Mouse (Mus musculus): Measurements from ENCODE around the gene Cdiptos. TPM values are rescaled to one million over a fixed set of nuclear protein-coding genes. Genes with fewer than 3 reads are reported as not detected.

Cdiptos gene
- polyA plus RNA-seq, 1 experiment: 2.0 TPM

DNA sequence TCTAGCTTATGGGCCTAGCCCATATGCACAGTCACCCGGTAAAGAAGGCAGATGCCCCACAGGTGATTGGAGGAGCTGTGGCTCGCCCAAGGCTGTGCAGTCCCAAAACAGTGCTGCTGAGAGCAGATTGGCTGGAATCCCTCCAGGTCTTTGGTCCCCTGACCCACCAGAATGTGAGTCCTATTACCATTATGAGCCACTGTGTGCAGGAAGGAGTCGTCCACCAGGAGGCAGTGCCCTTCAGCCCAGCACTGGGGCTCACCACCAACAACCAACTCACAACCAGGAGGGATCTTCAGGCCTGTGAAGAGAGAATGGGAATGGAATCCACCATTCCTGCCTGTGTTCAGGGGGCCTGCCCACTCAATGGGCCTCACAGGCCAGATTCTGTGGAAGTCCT, 29.4 kb downstream of the Cdiptos start:
- TF ChIP-seq POLR2A (IDR thresholded peaks at IDR 0.05; ENCODE audit: extremely low read depth, insufficient read depth, low read length) (no peak), CTCF (IDR thresholded peaks at IDR 0.05; ENCODE audit: extremely low read depth, insufficient read depth, low read length) (peak; percentile 52)
- H3K27ac ChIP-seq (ENCODE audit: insufficient read depth, low read length): no peak overlapping the region
- no peaks in the 10 kb centered on the region for H3K4me1 ChIP-seq (ENCODE audit: control insufficient read depth, insufficient read depth, low read length)
- H3K4me3 ChIP-seq (ENCODE audit: insufficient read depth, low read length): no peak overlapping the region

DNA sequence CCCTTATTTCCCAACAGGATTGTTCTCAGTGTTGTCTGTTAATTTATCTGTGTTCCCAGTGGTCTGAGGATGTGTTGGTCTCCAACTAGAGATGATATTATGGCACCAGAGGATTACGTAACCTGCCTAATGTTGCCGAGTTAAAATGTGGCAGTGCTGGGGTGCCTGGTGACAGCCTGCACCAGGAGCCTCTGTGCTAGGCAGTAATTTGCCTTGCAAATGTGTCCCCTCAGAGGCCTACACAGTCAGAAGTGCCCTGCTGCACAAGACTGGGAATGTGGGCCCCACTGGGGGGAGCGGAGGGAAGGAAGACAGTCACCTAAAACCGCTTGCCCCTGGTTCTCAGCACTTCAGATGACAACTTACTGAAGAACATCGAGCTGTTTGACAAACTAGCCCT, 34.1 kb downstream of the Cdiptos start:
- peak overlapping the region; percentile 19; the same call in 1 of the 2 replicates for H3K4me3 ChIP-seq (ENCODE audit: insufficient read depth, low read length)
- TF ChIP-seq POLR2A (IDR thresholded peaks at IDR 0.05; ENCODE audit: extremely low read depth, insufficient read depth, low read length) (no peak), CTCF (IDR thresholded peaks at IDR 0.05; ENCODE audit: extremely low read depth, insufficient read depth, low read length) (no peak)
- H3K27ac ChIP-seq (ENCODE audit: insufficient read depth, low read length): peak overlapping the region; percentile 80
- no peaks in the 10 kb centered on the region for H3K4me1 ChIP-seq (ENCODE audit: control insufficient read depth, insufficient read depth, low read length)

DNA sequence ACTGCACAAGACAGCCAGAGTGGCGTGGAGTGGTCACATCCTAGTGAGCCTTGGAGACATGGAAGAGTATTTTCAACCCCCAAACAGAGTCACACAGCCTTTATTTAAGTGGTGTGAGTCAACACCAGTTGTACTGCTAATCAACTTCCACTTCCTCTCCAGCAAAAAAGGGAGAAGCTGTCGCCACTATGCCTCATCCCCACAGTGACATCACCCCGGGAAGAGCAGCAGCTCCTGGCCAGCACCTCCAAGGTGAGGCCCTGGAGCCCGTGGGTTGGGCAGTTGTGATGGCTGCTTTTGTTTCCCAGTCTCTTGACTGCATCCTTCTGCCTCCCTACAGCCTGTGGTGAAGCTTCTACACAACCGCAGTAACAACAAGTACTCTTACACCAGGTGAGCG, 34.7 kb downstream of the Cdiptos start:
- TF ChIP-seq POLR2A (IDR thresholded peaks at IDR 0.05; ENCODE audit: extremely low read depth, insufficient read depth, low read length): no peak
- no peak for TF ChIP-seq CTCF (IDR thresholded peaks at IDR 0.05; ENCODE audit: extremely low read depth, insufficient read depth, low read length)
- no peak overlapping the region for H3K4me3 ChIP-seq (ENCODE audit: insufficient read depth, low read length)
- H3K27ac ChIP-seq (ENCODE audit: insufficient read depth, low read length): peak overlapping the region; percentile 27
- no peaks in the 10 kb centered on the region for H3K4me1 ChIP-seq (ENCODE audit: control insufficient read depth, insufficient read depth, low read length)

DNA sequence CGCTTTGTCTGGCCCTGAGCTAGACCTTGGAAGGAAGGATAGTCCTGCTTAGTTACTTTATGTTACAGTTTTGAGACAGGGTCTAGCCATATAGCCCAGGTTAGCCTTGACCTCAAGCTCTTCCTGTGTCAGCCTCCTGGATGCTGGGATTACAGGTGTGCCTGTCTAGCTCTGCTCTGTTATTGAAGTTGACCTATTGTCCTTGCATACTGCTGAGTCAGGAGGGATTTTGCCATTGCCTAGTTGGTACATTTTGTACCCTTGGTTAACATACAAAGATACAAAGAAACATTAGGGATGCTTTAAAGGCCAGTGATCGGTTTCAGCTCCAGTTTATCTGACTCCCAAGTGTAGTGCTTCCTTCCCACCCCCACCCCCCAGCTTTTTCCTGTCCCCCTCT, 43.2 kb downstream of the Cdiptos start:
- TF ChIP-seq POLR2A (IDR thresholded peaks at IDR 0.05; ENCODE audit: extremely low read depth, insufficient read depth, low read length) (no peak), CTCF (IDR thresholded peaks at IDR 0.05; ENCODE audit: extremely low read depth, insufficient read depth, low read length) (no peak)
- Histone ChIP-seq H3K4me1 (ENCODE audit: control insufficient read depth, insufficient read depth, low read length) (0 out of 2 replicates have a peak, but pooled peaks cover 1% of the 10 kb centered on the region), H3K4me3 (ENCODE audit: insufficient read depth, low read length) (no peak overlapping the region), H3K27ac (ENCODE audit: insufficient read depth, low read length) (no peak overlapping the region)

DNA sequence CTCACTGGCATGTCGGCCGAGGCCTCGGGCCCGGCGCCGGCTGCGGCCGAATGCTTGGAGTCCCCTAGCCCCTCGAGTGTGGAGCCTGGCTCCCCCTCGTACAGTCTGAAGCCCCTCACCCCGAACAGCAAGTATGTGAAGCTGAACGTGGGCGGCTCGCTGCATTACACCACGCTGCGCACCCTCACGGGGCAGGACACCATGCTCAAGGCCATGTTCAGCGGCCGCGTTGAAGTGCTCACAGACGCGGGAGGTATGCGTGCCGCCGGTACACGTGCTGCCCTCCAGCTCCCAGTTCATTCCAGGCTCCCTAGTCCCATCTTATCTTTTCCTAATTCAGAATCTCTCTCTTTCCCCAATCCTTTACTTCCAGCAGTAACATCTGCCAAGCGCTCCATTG, 46.9 kb downstream of the Cdiptos start:
- Histone ChIP-seq H3K27ac (ENCODE audit: insufficient read depth, low read length) (peak overlapping the region; percentile 48), H3K4me1 (ENCODE audit: control insufficient read depth, insufficient read depth, low read length) (0 out of 2 replicates have a peak, but pooled peaks cover 1% of the 10 kb centered on the region), H3K4me3 (ENCODE audit: insufficient read depth, low read length) (peak overlapping the region; percentile 93)
- no peak for TF ChIP-seq CTCF (IDR thresholded peaks at IDR 0.05; ENCODE audit: extremely low read depth, insufficient read depth, low read length)
- TF ChIP-seq POLR2A (IDR thresholded peaks at IDR 0.05; ENCODE audit: extremely low read depth, insufficient read depth, low read length): no peak

DNA sequence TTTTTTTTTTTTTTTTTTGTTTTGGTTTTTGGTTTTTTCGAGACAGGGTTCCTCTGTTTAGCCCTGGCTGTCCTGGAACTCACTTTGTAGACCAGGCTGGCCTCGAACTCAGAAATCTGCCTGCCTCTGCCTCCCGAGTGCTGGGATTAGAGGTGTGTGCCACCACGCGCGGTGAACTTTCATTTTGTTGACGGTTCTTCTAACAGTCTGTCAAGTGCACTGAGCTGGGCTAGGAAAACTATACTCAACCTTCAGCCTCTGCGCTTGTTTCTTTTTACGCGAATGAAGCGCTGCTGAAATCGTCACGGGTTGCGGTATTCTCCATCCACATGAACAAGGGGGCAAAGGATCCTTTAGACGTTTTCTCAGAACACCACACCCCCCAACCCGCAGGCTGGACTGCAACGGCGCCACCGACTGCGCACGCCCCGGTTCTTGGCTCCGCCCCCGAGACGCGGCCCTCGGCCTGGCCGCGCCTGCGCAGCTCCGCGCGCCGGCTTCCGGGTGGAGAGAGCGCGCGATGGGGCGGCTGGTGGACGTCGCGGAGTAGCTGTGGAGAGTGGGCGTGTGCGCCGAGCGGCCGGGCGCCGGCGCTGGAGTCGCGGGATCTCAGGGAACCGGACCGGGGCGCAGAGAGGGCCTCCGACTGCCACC, 47.4 kb downstream of the Cdiptos start, which contains the start of gene Kctd13:
TSS of gene Kctd13 (plus strand) at position 496 of the 654 bp plus-strand sequence.
- peak; percentile 62; the same call in 1 of the 2 replicates for TF ChIP-seq POLR2A (IDR thresholded peaks at IDR 0.05; ENCODE audit: extremely low read depth, insufficient read depth, low read length)
- no peak for TF ChIP-seq CTCF (IDR thresholded peaks at IDR 0.05; ENCODE audit: extremely low read depth, insufficient read depth, low read length)
- H3K27ac ChIP-seq (ENCODE audit: insufficient read depth, low read length): peak within 1 kb of the TSS; percentile 48
- H3K4me3 ChIP-seq (ENCODE audit: insufficient read depth, low read length): peak within 1 kb of the TSS; percentile 93
- 0 out of 2 replicates have a peak, but pooled peaks cover 1% of the 10 kb centered on the region for H3K4me1 ChIP-seq (ENCODE audit: control insufficient read depth, insufficient read depth, low read length)

DNA sequence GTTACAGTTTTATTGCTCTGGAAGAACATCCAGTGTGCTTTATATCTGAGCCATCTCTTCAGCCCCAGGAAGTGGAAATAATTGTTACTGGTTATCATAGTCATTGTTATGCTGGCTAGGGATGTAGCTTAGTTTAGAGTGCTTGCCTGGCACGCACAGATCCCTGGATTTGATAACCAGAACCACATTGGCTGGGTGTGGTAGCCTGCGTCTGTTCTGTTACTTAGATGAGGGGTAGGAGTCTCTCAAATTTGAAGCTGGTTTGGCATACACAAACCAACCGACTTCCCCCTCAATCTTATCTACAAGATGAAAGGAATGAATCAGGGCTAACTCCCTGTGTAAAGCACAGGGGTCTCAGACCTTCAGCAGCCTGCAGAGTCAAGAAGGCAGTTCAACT, 49.6 kb downstream of the Cdiptos start:
- no peak for TF ChIP-seq CTCF (IDR thresholded peaks at IDR 0.05; ENCODE audit: extremely low read depth, insufficient read depth, low read length)
- TF ChIP-seq POLR2A (IDR thresholded peaks at IDR 0.05; ENCODE audit: extremely low read depth, insufficient read depth, low read length): no peak
- Histone ChIP-seq H3K27ac (ENCODE audit: insufficient read depth, low read length) (no peak overlapping the region), H3K4me3 (ENCODE audit: insufficient read depth, low read length) (no peak overlapping the region), H3K4me1 (ENCODE audit: control insufficient read depth, insufficient read depth, low read length) (0 out of 2 replicates have a peak, but pooled peaks cover 1% of the 10 kb centered on the region)

DNA sequence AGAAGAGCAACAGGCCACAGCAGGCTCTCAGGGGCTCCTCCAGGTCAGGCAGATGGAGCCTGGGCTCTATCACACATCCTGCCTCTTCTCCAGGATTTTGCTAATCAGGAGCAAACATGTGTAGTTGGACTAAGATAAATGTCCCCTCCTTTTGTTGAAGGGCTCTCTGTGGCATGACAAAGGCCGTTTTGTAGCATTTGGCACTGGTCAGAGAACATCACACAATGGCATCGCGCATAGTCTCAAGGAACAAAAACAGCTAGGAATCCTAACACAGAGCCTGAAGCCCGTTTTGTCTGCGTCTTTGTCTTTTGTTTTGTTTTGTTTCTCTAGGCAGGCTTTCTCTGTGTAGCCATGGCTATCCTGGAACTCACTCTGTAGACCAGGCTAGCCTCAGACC, 51.9 kb downstream of the Cdiptos start:
- H3K4me1 ChIP-seq (ENCODE audit: control insufficient read depth, insufficient read depth, low read length): no peaks in the 10 kb centered on the region
- H3K4me3 ChIP-seq (ENCODE audit: insufficient read depth, low read length): no peak overlapping the region
- H3K27ac ChIP-seq (ENCODE audit: insufficient read depth, low read length): peak overlapping the region; percentile 63; the same call in 1 of the 2 replicates
- TF ChIP-seq POLR2A (IDR thresholded peaks at IDR 0.05; ENCODE audit: extremely low read depth, insufficient read depth, low read length) (no peak), CTCF (IDR thresholded peaks at IDR 0.05; ENCODE audit: extremely low read depth, insufficient read depth, low read length) (no peak)

DNA sequence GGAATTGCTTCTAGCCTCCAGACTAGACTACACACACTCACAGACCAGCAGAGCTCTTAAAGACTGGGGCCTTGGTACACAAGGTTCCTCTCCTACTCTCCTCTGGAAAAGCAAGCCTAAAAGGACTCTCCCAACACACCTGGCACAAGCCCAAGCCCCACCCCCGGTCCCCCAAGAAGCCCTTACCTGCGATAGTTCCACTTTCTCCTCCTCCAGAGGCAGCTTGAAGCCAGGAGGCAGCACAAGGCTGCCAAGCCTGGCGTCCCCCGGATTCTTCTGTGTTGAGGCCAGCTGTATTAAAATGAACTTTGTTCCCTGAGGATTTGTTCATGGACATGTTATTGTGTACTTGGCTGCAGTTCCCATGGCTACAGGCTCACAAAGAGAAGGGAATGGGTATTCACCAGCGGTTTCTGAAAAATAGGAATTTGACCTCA, 53.3 kb downstream of the Cdiptos start, which contains the start of gene Tmem219:
TSS of gene Tmem219 (minus strand) at position 294 of the 437 bp plus-strand sequence.
- Histone ChIP-seq H3K4me1 (ENCODE audit: control insufficient read depth, insufficient read depth, low read length) (no peaks in the 10 kb centered on the region), H3K4me3 (ENCODE audit: insufficient read depth, low read length) (no peak within 1 kb of the TSS), H3K27ac (ENCODE audit: insufficient read depth, low read length) (peak within 1 kb of the TSS; percentile 63)
- TF ChIP-seq CTCF (IDR thresholded peaks at IDR 0.05; ENCODE audit: extremely low read depth, insufficient read depth, low read length): no peak
- TF ChIP-seq POLR2A (IDR thresholded peaks at IDR 0.05; ENCODE audit: extremely low read depth, insufficient read depth, low read length): no peak

Other genes starting within 250 kb of the Cdiptos start
- 246 and 283 TPM in 2 replicates for gene Mapk3, start 216.5 kb downstream of the Cdiptos start, polyA plus RNA-seq (2012; rRNA removed)
- 2.5 and 3.1 TPM in 2 replicates for gene Gdpd3, start 209.8 kb downstream of the Cdiptos start, polyA plus RNA-seq (2012; rRNA removed)
- 539 and 545 TPM in 2 replicates for gene Ypel3, start 199.1 kb downstream of the Cdiptos start, polyA plus RNA-seq (2012; rRNA removed)
- 1.4 and 1.6 TPM in 2 replicates for gene Tbx6, start 194.6 kb downstream of the Cdiptos start, polyA plus RNA-seq (2012; rRNA removed)
- gene Ppp4c, start 183.6 kb downstream of the Cdiptos start, polyA plus RNA-seq (2012; rRNA removed): 75.4 and 77.7 TPM in 2 replicates
- 108 and 124 TPM in 2 replicates for gene Fam57b, start 178.4 kb downstream of the Cdiptos start, polyA plus RNA-seq (2012; rRNA removed)
- 0.67 TPM in 1 of 2 replicates, not detected in the other for gene 4930451I11Rik, start 144.5 kb downstream of the Cdiptos start, polyA plus RNA-seq (2012; rRNA removed)
- 45.9 and 52.6 TPM in 2 replicates for gene Doc2a, start 128.7 kb downstream of the Cdiptos start, polyA plus RNA-seq (2012; rRNA removed)
- gene Hirip3, start 114.1 kb downstream of the Cdiptos start, polyA plus RNA-seq (2012; rRNA removed): 58.5 and 69.2 TPM in 2 replicates
- 55.6 and 59.3 TPM in 2 replicates for gene Ino80e, start 113.7 kb downstream of the Cdiptos start, polyA plus RNA-seq (2012; rRNA removed)
- 103 and 104 TPM in 2 replicates for gene Taok2, start 91.4 kb downstream of the Cdiptos start, polyA plus RNA-seq (2012; rRNA removed)
- gene Tmem219, start 53.2 kb downstream of the Cdiptos start, polyA plus RNA-seq (2012; rRNA removed): 31.9 and 35.9 TPM in 2 replicates
- 188 and 198 TPM in 2 replicates for gene Kctd13, start 47.2 kb downstream of the Cdiptos start, polyA plus RNA-seq (2012; rRNA removed)
- gene Asphd1, start 26.5 kb downstream of the Cdiptos start, polyA plus RNA-seq (2012; rRNA removed): 55.7 and 63.8 TPM in 2 replicates
- 236 and 261 TPM in 2 replicates for gene Sez6l2, start 25.5 kb downstream of the Cdiptos start, polyA plus RNA-seq (2012; rRNA removed)
- 252 and 253 TPM in 2 replicates for gene Cdipt, start 184 bp downstream of the Cdiptos start, polyA plus RNA-seq (2012; rRNA removed)
- 8.0 and 8.2 TPM in 2 replicates for gene Mvp, start 38.5 kb upstream of the Cdiptos start, polyA plus RNA-seq (2012; rRNA removed)
- 1.8 and 2.2 TPM in 2 replicates for gene Pagr1b, start 40.4 kb upstream of the Cdiptos start, polyA plus RNA-seq (2012; rRNA removed)
- 41.1 and 50.4 TPM in 2 replicates for gene Pagr1a, start 41.3 kb upstream of the Cdiptos start, polyA plus RNA-seq (2012; rRNA removed)
- gene Gm42742, start 45.0 kb upstream of the Cdiptos start, polyA plus RNA-seq (2012; rRNA removed): 97.1 and 109 TPM in 2 replicates
- gene Prrt2, start 45.1 kb upstream of the Cdiptos start, polyA plus RNA-seq (2012; rRNA removed): 371 and 405 TPM in 2 replicates
- gene Maz, start 50.9 kb upstream of the Cdiptos start, polyA plus RNA-seq (2012; rRNA removed): 157 and 173 TPM in 2 replicates
- gene Kif22, start 66.4 kb upstream of the Cdiptos start, polyA plus RNA-seq (2012; rRNA removed): 8.6 and 10.1 TPM in 2 replicates
- 0.31 TPM in 1 of 2 replicates, not detected in the other for gene Zg16, start 111.2 kb upstream of the Cdiptos start, polyA plus RNA-seq (2012; rRNA removed)
- 2.6 and 2.8 TPM in 2 replicates for gene AI467606, start 115.3 kb upstream of the Cdiptos start, polyA plus RNA-seq (2012; rRNA removed)
- gene Qprt, start 146.1 kb upstream of the Cdiptos start, polyA plus RNA-seq (2012; rRNA removed): 0.74 and 0.77 TPM in 2 replicates
- gene Spn, start 161.7 kb upstream of the Cdiptos start, polyA plus RNA-seq (2012; rRNA removed): 0.15 and 0.19 TPM in 2 replicates
- 85.0 and 99.3 TPM in 2 replicates for gene Cd2bp2, start 220.0 kb upstream of the Cdiptos start, polyA plus RNA-seq (2012; rRNA removed)
- gene Tbc1d10b, start 232.4 kb upstream of the Cdiptos start, polyA plus RNA-seq (2012; rRNA removed): 70.4 and 76.0 TPM in 2 replicates
- gene Mylpf, start 232.8 kb upstream of the Cdiptos start, polyA plus RNA-seq (2012; rRNA removed): 2.0 and 2.2 TPM in 2 replicates

Measured in cortical plate, adult 2 months (tissue).